Mouse (Mus musculus) lung, postnatal 0 days (tissue): ENCODE data around the gene Gas2l3.

Source experiments
- CTCF ChIP-seq: IDR thresholded peaks from 2 replicates; pipeline ENCODE4 v1.5.1; 2016; ENCODE audit warnings: antibody characterized with exemption, mild to moderate bottlenecking
- EP300 ChIP-seq: IDR thresholded peaks from 2 replicates; pipeline ENCODE4 v1.6.1; 2016; ENCODE audit warnings: antibody characterized with exemption, mild to moderate bottlenecking, control low read depth

DNA sequence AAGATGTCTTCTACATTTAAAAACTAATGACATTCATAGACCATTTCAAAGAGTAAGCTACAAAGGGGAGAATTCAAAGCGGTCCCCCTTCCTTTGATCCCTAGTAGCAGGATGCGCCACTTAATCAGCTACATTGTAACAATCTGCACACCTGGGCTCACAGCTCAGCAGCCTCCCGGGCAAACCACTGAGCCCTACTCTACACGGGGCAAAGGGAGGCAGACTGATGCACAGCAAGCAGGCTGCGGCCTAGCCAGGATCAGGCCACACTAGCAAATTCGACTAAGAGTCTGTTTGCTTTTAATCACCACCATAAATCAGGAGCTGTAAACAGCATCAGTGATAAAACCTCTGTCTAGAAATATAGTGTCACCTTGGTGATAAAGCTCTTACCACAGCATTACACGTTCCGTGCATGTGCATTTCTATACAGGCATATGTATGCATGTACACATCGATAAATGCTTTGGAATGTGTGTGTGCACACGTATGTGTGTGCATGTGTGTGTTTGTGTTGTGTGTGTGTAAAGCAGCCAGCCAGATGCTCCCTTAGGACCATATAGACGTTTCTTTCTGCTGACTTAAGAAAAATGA lies 18.9 kb downstream of the Gas2l3 start:
- TF ChIP-seq EP300: no peak
- no peak for TF ChIP-seq CTCF
